Mouse (Mus musculus): ENCODE data around the gene Pigl. TPM values are rescaled to one million over a fixed set of nuclear protein-coding genes. Genes with fewer than 3 reads are reported as not detected.

Pigl gene
- polyA plus RNA-seq, 1 experiment from 2014 or later, result 15.4 TPM

- peaks cover 32% of the 10 kb centered on the region for H3K27me3 ChIP-seq (ENCODE audit: insufficient read depth, poor library complexity, severe bottlenecking)
- no peaks in the 10 kb centered on the region for H3K9me3 ChIP-seq
- no peaks in the 10 kb centered on the region for H3K36me3 ChIP-seq
- no peak overlapping the region for H3K27ac ChIP-seq
- H3K4me1 ChIP-seq, result peaks cover 14% of the 10 kb centered on the region
- WGBS, result 78% methylated on average over 7 of the region's 7 CpGs
- no peak for DNase-seq (ENCODE audit: low spot score)
- no peak overlapping the region for H3K4me3 ChIP-seq
Observed at GRCm38 (mm10) chr11:62540167-62540566, 81.9 kb downstream of the Pigl start.

GRCm38 (mm10) chr11:62540969-62541368, 82.7 kb downstream of the Pigl start:
- no peaks in the 10 kb centered on the region for H3K36me3 ChIP-seq
- no peak overlapping the region for H3K4me3 ChIP-seq
- no peak overlapping the region for H3K27ac ChIP-seq
- no peak for DNase-seq (ENCODE audit: low spot score)
- H3K27me3 ChIP-seq (ENCODE audit: insufficient read depth, poor library complexity, severe bottlenecking), result peaks cover 32% of the 10 kb centered on the region
- H3K9me3 ChIP-seq, result no peaks in the 10 kb centered on the region
- peaks cover 14% of the 10 kb centered on the region for H3K4me1 ChIP-seq
- 53% methylated on average over 2 of the region's 2 CpGs for WGBS

- Histone ChIP-seq H3K27ac (no peak overlapping the region), H3K4me3 (no peak overlapping the region), H3K27me3 (ENCODE audit: insufficient read depth, poor library complexity, severe bottlenecking) (peaks cover 31% of the 10 kb centered on the region), H3K36me3 (no peaks in the 10 kb centered on the region), H3K9me3 (no peaks in the 10 kb centered on the region), H3K4me1 (peaks cover 14% of the 10 kb centered on the region)
- no peak for DNase-seq (ENCODE audit: low spot score)
- WGBS, result 77% methylated on average over 8 of the region's 8 CpGs
Observed at GRCm38 (mm10) chr11:62541581-62541980, 83.3 kb downstream of the Pigl start.

- no peak overlapping the region for H3K4me3 ChIP-seq
- peaks cover 5% of the 10 kb centered on the region for H3K4me1 ChIP-seq
- peaks cover 18% of the 10 kb centered on the region for H3K27me3 ChIP-seq (ENCODE audit: insufficient read depth, poor library complexity, severe bottlenecking)
- DNase-seq (ENCODE audit: low spot score), result no peak
- WGBS, result 87% methylated on average over 3 of the region's 3 CpGs
- H3K9me3 ChIP-seq, result no peaks in the 10 kb centered on the region
- H3K36me3 ChIP-seq, result no peaks in the 10 kb centered on the region
- no peak overlapping the region for H3K27ac ChIP-seq
Observed at GRCm38 (mm10) chr11:62543991-62544390, 85.7 kb downstream of the Pigl start.

GRCm38 (mm10) chr11:62549782-62550181, 91.5 kb downstream of the Pigl start:
- peak overlapping the region; percentile 85 for H3K4me3 ChIP-seq
- 20% methylated on average over 5 of the region's 5 CpGs for whole genome bisulfite sequencing
- H3K4me1 ChIP-seq, result peaks cover 19% of the 10 kb centered on the region
- no peak for DNase-seq (ENCODE audit: low spot score)
- H3K36me3 ChIP-seq, result peaks cover 18% of the 10 kb centered on the region
- H3K27ac ChIP-seq, result peak overlapping the region; percentile 100
- no peaks in the 10 kb centered on the region for H3K9me3 ChIP-seq
- H3K27me3 ChIP-seq (ENCODE audit: insufficient read depth, poor library complexity, severe bottlenecking), result no peaks in the 10 kb centered on the region

- peak overlapping the region; percentile 100 for H3K27ac ChIP-seq
- H3K27me3 ChIP-seq (ENCODE audit: insufficient read depth, poor library complexity, severe bottlenecking), result no peaks in the 10 kb centered on the region
- H3K4me3 ChIP-seq, result peak overlapping the region; percentile 85
- DNase-seq (ENCODE audit: low spot score), result peak; percentile 86
- H3K36me3 ChIP-seq, result peaks cover 23% of the 10 kb centered on the region
- H3K4me1 ChIP-seq, result peaks cover 22% of the 10 kb centered on the region
- no peaks in the 10 kb centered on the region for H3K9me3 ChIP-seq
- 2% methylated on average over 11 of the region's 11 CpGs for WGBS
Observed at GRCm38 (mm10) chr11:62550227-62550685, 92.0 kb downstream of the Pigl start.

- peak within 1 kb of the TSS; percentile 100 for H3K27ac ChIP-seq
- peaks cover 26% of the 10 kb centered on the region for H3K36me3 ChIP-seq
- H3K9me3 ChIP-seq, result no peaks in the 10 kb centered on the region
- DNase-seq (ENCODE audit: low spot score), result peak; percentile 100
- no peaks in the 10 kb centered on the region for H3K27me3 ChIP-seq (ENCODE audit: insufficient read depth, poor library complexity, severe bottlenecking)
- H3K4me3 ChIP-seq, result peak within 1 kb of the TSS; percentile 85
- WGBS, result under 1% methylated on average over 40 of the region's 40 CpGs
- peaks cover 22% of the 10 kb centered on the region for H3K4me1 ChIP-seq
Observed at GRCm38 (mm10) chr11:62550727-62551225, 92.5 kb downstream of the Pigl start, which contains the start of gene Ubb. Ubb (plus strand) TSS chr11:62551171.

- WGBS, result under 1% methylated on average over 58 of the region's 58 CpGs
- peaks cover 26% of the 10 kb centered on the region for H3K36me3 ChIP-seq
- no peaks in the 10 kb centered on the region for H3K27me3 ChIP-seq (ENCODE audit: insufficient read depth, poor library complexity, severe bottlenecking)
- H3K9me3 ChIP-seq, result no peaks in the 10 kb centered on the region
- H3K4me3 ChIP-seq, result peak overlapping the region; percentile 85
- H3K4me1 ChIP-seq, result peaks cover 22% of the 10 kb centered on the region
- peak; percentile 95 for DNase-seq (ENCODE audit: low spot score)
- peak overlapping the region; percentile 100 for H3K27ac ChIP-seq
Observed at GRCm38 (mm10) chr11:62551226-62552119, 93.2 kb downstream of the Pigl start.

- H3K27ac ChIP-seq, result no peak overlapping the region
- H3K9me3 ChIP-seq, result no peaks in the 10 kb centered on the region
- WGBS, result 44% methylated on average over 1 of the region's 1 CpGs
- DNase-seq (ENCODE audit: low spot score), result no peak
- peaks cover 26% of the 10 kb centered on the region for H3K36me3 ChIP-seq
- no peaks in the 10 kb centered on the region for H3K27me3 ChIP-seq (ENCODE audit: insufficient read depth, poor library complexity, severe bottlenecking)
- peak overlapping the region; percentile 59 for H3K4me3 ChIP-seq
- H3K4me1 ChIP-seq, result peaks cover 22% of the 10 kb centered on the region
Observed at GRCm38 (mm10) chr11:62553186-62553585, 94.9 kb downstream of the Pigl start.

- no peak for DNase-seq (ENCODE audit: low spot score)
- H3K27ac ChIP-seq, result no peak overlapping the region
- peak overlapping the region; percentile 59 for H3K4me3 ChIP-seq
- no peaks in the 10 kb centered on the region for H3K27me3 ChIP-seq (ENCODE audit: insufficient read depth, poor library complexity, severe bottlenecking)
- H3K4me1 ChIP-seq, result peaks cover 22% of the 10 kb centered on the region
- no peaks in the 10 kb centered on the region for H3K9me3 ChIP-seq
- H3K36me3 ChIP-seq, result peaks cover 26% of the 10 kb centered on the region
- WGBS, result 82% methylated on average over 5 of the region's 5 CpGs
Observed at GRCm38 (mm10) chr11:62553633-62554032, 95.4 kb downstream of the Pigl start.

- Histone ChIP-seq H3K9me3 (no peaks in the 10 kb centered on the region), H3K4me1 (peaks cover 25% of the 10 kb centered on the region), H3K4me3 (peak overlapping the region; percentile 59), H3K27me3 (ENCODE audit: insufficient read depth, poor library complexity, severe bottlenecking) (no peaks in the 10 kb centered on the region), H3K27ac (no peak overlapping the region), H3K36me3 (peaks cover 26% of the 10 kb centered on the region)
- DNase-seq (ENCODE audit: low spot score), result no peak
- WGBS, result 80% methylated on average over 5 of the region's 5 CpGs
Observed at GRCm38 (mm10) chr11:62554163-62554855, 96.0 kb downstream of the Pigl start.

GRCm38 (mm10) chr11:62554934-62555517, 96.8 kb downstream of the Pigl start:
- H3K36me3 ChIP-seq, result peaks cover 26% of the 10 kb centered on the region
- no peaks in the 10 kb centered on the region for H3K9me3 ChIP-seq
- H3K4me1 ChIP-seq, result peaks cover 22% of the 10 kb centered on the region
- no peaks in the 10 kb centered on the region for H3K27me3 ChIP-seq (ENCODE audit: insufficient read depth, poor library complexity, severe bottlenecking)
- no peak for DNase-seq (ENCODE audit: low spot score)
- H3K4me3 ChIP-seq, result 0 out of 2 replicates have a peak overlapping the region, but pooled peaks have one; percentile 59
- no peak overlapping the region for H3K27ac ChIP-seq

Measured in heart, embryonic 10.5 days (tissue).